Mouse (Mus musculus) midbrain, embryonic 11.5 days (tissue): Measurements from ENCODE around the gene Vill. TPM values are rescaled to one million over a fixed set of nuclear protein-coding genes. Genes with fewer than 3 reads are reported as not detected.

Experiments used
- ATAC-seq: fragments of 200-750 bp; cut with Nextera tagmentation; 2 replicates; pipeline ENCODE4 v1.8.0; 2017; ENCODE audit warnings: moderate TSS enrichment, moderate library complexity; ENCODE audit not compliant: low FRiP score
- DNase-seq: peaks from one replicate; pipeline ENCODE4 v3.0.0; 2015; ENCODE audit warnings: low spot score; ENCODE audit errors: missing footprints
- H3K27ac ChIP-seq: fragments of 300-500 bp; sonication (generic); 2 replicates; pipeline ENCODE4 v1.5.1; 2014; ENCODE audit warnings: low read depth, low read length
- H3K27me3 ChIP-seq: fragments of 300-500 bp; sonication (generic); 2 replicates; pipeline ENCODE4 v1.6.1; 2014; ENCODE audit warnings: mild to moderate bottlenecking, low read length, moderate library complexity, mixed read lengths; ENCODE audit not compliant: control insufficient read depth, insufficient read depth
- H3K36me3 ChIP-seq: fragments of 300-500 bp; sonication (generic); 2 replicates; pipeline ENCODE4 v1.6.1; 2014; ENCODE audit warnings: mild to moderate bottlenecking, low read length, moderate library complexity, mixed read lengths; ENCODE audit not compliant: control insufficient read depth, insufficient read depth
- H3K4me1 ChIP-seq: fragments of 300-500 bp; sonication (generic); 2 replicates; pipeline ENCODE4 v1.6.1; 2014; ENCODE audit warnings: low read length; ENCODE audit not compliant: control insufficient read depth, insufficient read depth
- H3K4me2 ChIP-seq: fragments of 300-500 bp; sonication (generic); 2 replicates; pipeline ENCODE4 v1.6.1; 2014; ENCODE audit warnings: mild to moderate bottlenecking, moderate library complexity
- H3K4me3 ChIP-seq: fragments of 300-500 bp; sonication (generic); 2 replicates; pipeline ENCODE4 v1.5.1; 2014; ENCODE audit warnings: low read depth, low read length
- H3K9ac ChIP-seq: fragments of 300-500 bp; sonication (generic); 2 replicates; pipeline ENCODE4 v1.6.1; 2014; ENCODE audit warnings: low read length
- H3K9me3 ChIP-seq: fragments of 300-500 bp; sonication (generic); 2 replicates; pipeline ENCODE4 v1.6.1; 2016; ENCODE audit warnings: low read length; ENCODE audit not compliant: control insufficient read depth
- WGBS: fragments of 180-500 bp; shearing (Covaris S2); extraction: QIAGEN DNeasy Blood & Tissue Kit; methylation state at CpG from one replicate; pipeline ENCODE4 v1.1.7; 2014; 5-methylcytosine and 5-hydroxymethylcytosine counted together
- polyA plus RNA-seq: library from polyadenylated mRNA; unstranded; fragments of >200 nt; fragmentation: Nextera tagmentation; extraction: Ambion mirVana; gene quantifications from 2 replicates; pipeline ENCODE4 v1.2.1, GENCODE M21; 2014

The Vill gene
- polyA plus RNA-seq, 1 experiment from 2014 or later: 8.3 TPM

DNA sequence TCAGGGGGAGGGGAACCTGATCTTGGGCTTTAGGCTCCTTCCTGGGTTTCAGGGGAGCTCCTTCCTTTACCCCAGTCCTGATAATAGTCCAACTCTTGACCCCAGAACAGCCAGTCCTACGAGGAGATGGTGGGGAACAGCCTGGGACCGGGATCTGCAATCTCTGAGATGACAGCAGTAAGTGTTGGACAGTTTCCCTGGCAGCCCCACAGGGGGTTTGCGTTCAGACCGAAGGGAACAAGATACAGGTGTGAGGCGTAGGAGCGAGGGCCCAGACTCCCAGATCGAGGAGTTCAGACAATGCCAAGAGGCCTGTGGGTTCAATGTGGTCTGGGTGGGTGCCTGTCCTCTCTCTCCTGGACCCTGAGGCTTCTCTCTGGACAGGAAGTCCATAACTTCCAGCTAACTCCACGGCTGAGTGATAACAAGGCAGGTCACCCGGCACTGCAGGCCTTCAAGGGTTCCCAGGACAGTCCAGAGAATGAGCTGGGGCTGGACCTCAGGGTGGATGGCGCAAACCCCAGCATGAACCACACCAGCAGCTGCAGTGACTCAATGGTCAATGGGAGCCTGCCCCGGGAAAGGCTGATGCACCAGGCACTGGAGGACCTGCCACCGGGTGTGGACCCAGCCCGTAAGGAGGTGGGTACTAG, 17.7 kb downstream of the Vill start:
- ATAC-seq (no peak), DNase-seq (no peak)
- Histone ChIP-seq H3K4me1 (no peaks in the 10 kb centered on the region), H3K9me3 (no peaks in the 10 kb centered on the region), H3K4me2 (no peak overlapping the region), H3K36me3 (no peaks in the 10 kb centered on the region), H3K9ac (no peak overlapping the region), H3K27ac (no peak overlapping the region), H3K27me3 (no peaks in the 10 kb centered on the region), H3K4me3 (no peak overlapping the region)
- 84% methylated on average over 13 of the region's 13 CpGs for WGBS

DNA sequence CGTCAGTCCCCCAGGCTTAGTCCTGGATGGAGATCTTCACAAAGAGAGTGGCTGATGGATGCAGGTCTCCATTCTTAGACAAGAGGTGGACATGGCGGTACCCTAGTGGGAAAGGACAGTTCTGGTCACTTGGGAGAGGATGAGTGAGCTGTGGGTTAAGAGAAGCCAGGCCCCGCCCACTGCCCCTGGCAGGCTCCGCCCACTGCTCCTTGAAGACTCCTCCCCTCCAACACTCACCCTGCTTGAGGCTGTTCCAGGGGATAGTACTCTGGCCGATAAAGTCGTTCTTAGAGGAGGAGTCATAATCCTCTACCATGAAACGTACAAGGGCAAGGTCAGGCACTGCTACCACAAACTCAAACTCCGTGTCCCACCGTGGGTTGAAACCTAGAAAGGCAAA, 19.2 kb downstream of the Vill start:
- Histone ChIP-seq H3K9me3 (no peaks in the 10 kb centered on the region), H3K27me3 (no peaks in the 10 kb centered on the region), H3K4me1 (no peaks in the 10 kb centered on the region), H3K4me3 (no peak overlapping the region), H3K9ac (no peak overlapping the region), H3K27ac (no peak overlapping the region), H3K4me2 (no peak overlapping the region), H3K36me3 (no peaks in the 10 kb centered on the region)
- no peak for ATAC-seq
- 81% methylated on average over 9 of the region's 9 CpGs for WGBS
- no peak for DNase-seq

DNA sequence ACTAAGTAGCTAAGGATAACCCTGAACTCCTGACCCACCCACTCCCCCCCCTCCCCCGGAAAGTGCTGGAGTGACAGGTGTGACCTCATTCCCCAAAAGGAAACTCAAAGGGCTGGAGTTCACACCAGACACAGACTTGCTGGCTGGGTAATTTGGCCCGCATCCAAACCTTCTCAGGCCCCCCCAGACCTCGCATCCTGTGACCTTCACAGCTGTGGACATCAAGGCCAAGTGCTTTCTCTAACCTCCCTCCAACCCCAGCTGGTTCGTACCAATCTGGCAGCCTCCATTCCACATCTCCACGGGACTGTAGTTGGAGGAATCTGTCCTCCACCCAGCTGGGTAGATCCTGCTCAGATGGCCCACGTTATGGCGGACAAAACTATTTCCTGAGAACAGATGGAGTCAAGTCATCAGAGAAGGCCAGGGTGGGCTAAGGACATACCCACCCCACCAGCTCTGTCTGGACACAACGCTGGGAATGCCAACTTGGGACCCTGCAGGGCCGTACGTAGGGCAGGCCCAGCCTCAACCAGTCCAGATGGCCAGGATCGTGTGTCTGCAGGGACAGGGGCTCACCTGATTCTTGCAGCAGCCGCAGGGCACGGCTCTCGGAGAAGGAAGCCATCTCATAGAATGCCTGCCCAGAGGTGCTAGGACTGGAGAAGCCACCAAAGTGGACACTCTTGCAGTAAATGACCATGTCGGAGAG, 20.8 kb downstream of the Vill start:
- Histone ChIP-seq H3K9me3 (no peaks in the 10 kb centered on the region), H3K4me1 (no peaks in the 10 kb centered on the region), H3K36me3 (no peaks in the 10 kb centered on the region), H3K9ac (no peak overlapping the region), H3K4me2 (no peak overlapping the region), H3K27ac (no peak overlapping the region), H3K27me3 (no peaks in the 10 kb centered on the region), H3K4me3 (no peak overlapping the region)
- ATAC-seq (no peak), DNase-seq (no peak)
- WGBS: 88% methylated on average over 15 of the region's 15 CpGs

DNA sequence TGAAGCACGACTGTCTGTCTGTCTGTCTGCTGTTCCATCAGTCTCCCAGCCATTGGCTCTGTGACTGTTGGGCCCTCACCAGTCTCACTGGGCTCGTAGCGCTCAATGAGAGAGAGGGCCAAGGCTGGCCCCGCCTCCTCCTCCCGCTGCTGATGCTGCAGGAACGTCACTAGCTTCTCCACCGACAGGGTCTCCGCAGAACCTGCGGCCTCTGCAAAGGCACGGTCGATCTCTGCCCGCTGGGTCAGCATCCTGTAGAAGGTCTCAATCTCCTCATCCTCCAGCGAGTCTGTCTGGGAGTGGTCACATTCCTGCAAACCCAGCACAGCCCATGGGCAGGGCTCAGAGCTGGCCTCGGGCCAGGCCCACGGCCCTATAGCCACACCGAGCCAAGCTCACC, 23.1 kb downstream of the Vill start:
- ATAC-seq: no peak
- Histone ChIP-seq H3K4me2 (no peak overlapping the region), H3K4me1 (no peaks in the 10 kb centered on the region), H3K27me3 (no peaks in the 10 kb centered on the region), H3K4me3 (no peak overlapping the region), H3K27ac (no peak overlapping the region), H3K9ac (no peak overlapping the region), H3K9me3 (no peaks in the 10 kb centered on the region), H3K36me3 (no peaks in the 10 kb centered on the region)
- WGBS: 72% methylated on average over 16 of the region's 16 CpGs
- no peak for DNase-seq

DNA sequence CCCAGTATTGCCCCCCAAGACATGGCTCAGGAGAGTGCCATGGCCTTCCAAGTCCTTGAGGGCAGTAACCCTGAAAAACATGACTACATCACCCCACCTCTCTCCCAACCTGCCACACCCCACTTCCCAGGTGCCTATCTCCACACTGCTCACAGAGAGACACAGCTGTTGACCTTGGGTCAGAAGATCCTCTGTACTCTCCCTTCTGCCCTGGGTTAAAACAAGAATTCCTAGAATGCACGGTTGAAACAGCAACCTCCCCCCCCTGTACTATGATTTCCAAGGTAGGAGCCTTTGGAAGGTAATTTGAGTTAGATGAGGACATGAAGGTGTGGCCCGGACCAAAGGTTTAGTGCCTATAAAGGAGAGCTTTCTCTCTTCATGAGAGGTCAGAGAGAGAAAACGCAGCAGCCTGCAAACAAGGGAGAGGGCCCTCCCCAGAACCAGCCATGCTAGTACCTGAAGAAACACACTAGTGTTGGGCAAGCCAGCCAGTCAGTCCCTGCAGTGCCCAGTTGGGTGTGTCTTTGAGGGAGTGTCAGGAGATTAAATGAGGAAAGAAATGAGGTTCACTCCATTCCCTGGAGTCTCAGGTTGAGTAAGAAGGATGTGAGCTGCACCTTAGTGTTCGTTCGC, 27.6 kb downstream of the Vill start:
- H3K27ac ChIP-seq: no peak overlapping the region
- WGBS: 86% methylated on average over 5 of the region's 5 CpGs

DNA sequence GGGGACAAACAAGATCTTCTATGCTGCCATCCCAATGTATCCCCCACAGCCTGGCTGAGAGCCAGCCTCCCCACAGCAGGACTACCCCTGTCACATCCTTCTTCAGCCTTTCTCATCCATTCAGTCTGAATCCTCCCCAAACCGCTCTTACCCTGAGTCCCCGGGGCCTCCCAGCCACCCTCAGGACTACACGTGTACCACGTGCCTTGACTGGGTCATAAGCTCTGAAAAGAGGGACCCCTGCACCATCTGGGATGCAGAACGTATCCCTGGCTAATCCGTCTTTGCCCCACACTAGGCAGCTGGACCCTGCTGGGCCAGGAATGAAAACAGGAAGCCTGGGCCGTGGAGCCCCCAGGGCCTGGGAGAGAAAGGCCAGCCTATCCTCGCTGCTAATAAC, 29.5 kb downstream of the Vill start:
- H3K4me2 ChIP-seq: no peak overlapping the region
- H3K9me3 ChIP-seq: no peaks in the 10 kb centered on the region
- peak; percentile 91 for DNase-seq
- peaks cover 13% of the 10 kb centered on the region for H3K4me1 ChIP-seq
- H3K27ac ChIP-seq: peak overlapping the region; percentile 81
- no peak overlapping the region for H3K4me3 ChIP-seq
- WGBS: 4% methylated on average over 8 of the region's 8 CpGs
- peak; percentile 92 for ATAC-seq
- H3K36me3 ChIP-seq: no peaks in the 10 kb centered on the region
- H3K27me3 ChIP-seq: no peaks in the 10 kb centered on the region
- H3K9ac ChIP-seq: peak overlapping the region; percentile 40

More for the DNA sequence above, 27.6 kb downstream of the Vill start:
- Histone ChIP-seq H3K36me3 (no peaks in the 10 kb centered on the region), H3K4me3 (no peak overlapping the region), H3K4me1 (peaks cover 13% of the 10 kb centered on the region), H3K9me3 (no peaks in the 10 kb centered on the region), H3K27me3 (no peaks in the 10 kb centered on the region), H3K9ac (no peak overlapping the region), H3K4me2 (no peak overlapping the region)
- DNase-seq (no peak), ATAC-seq (no peak)

DNA sequence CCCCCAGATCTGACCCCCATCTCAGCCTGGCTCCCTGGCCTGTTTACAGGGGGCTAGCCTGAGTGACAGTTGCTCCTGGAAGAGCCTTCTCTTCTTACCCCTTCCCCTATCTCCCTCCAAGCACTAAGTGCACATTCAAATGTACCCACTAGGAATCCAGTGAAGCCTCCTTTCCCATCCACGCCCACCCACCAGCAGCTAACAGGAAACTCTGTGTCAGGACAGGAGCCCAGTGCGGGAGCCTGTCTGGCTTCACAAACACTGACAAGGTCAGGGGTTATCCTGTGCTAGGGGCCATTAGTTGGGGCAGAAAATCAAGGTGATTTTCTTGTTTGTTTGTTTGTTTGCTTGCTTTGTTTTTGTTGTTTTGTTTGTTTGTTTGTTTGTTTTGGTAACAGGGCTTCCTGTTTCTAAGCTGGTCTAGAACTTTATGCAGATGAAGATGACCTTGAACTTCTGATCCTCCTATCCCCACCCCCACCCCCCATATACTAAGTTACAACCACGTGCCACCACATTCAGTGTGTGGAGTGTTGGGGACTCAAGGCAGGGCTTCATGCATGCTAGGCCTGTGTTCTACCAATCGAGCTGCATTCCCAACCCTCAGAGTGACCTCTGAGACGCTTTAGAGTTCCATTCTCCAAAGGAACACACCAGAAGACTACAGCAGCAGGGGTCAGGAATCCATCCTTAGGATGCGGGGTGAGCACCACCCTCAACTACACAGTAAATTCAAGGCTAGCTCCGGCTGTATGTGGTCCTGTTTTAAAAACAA, 30.3 kb downstream of the Vill start:
- Histone ChIP-seq H3K4me1 (peaks cover 13% of the 10 kb centered on the region), H3K4me3 (no peak overlapping the region), H3K27me3 (no peaks in the 10 kb centered on the region), H3K27ac (peak overlapping the region; percentile 81), H3K9ac (peak overlapping the region; percentile 40), H3K9me3 (no peaks in the 10 kb centered on the region), H3K4me2 (no peak overlapping the region), H3K36me3 (no peaks in the 10 kb centered on the region)
- WGBS: 62% methylated on average over 7 of the region's 7 CpGs
- ATAC-seq (peak; percentile 35; the same call in 1 of the 2 replicates), DNase-seq (no peak)

DNA sequence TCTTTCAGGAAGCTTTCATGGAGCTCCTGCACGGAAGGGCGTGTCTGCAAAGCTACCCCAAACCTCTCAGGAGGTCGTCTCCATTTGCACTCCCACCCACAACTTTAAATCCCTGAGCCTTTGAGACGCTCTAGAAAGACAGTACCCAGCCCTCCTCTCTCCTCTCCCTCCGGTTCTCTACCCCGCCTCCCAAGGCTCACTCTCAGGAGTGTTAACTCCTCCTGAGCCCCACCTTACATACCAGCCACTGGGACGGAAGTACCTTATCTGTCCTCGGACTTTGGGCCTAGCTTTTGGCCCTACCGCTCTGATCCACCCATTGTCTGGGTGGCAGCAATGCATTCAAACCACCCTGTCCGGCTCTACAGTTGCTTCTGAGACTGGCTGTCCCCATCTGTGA, 31.4 kb downstream of the Vill start:
- no peaks in the 10 kb centered on the region for H3K27me3 ChIP-seq
- H3K4me2 ChIP-seq: no peak overlapping the region
- ATAC-seq (no peak), DNase-seq (no peak)
- no peak overlapping the region for H3K9ac ChIP-seq
- 86% methylated on average over 10 of the region's 10 CpGs for WGBS
- no peaks in the 10 kb centered on the region for H3K9me3 ChIP-seq
- peaks cover 17% of the 10 kb centered on the region for H3K4me1 ChIP-seq
- no peak overlapping the region for H3K4me3 ChIP-seq
- no peaks in the 10 kb centered on the region for H3K36me3 ChIP-seq
- no peak overlapping the region for H3K27ac ChIP-seq
